Mouse (Mus musculus): ENCODE measurements around the gene Gm12394. TPM values are rescaled to one million over a fixed set of nuclear protein-coding genes. Genes with fewer than 3 reads are reported as not detected.
"Not testable (repeated sequence)": the region's sequence is repeated elsewhere in the genome, so short reads cannot be mapped to it uniquely, and the experiment has no call there.

Gene Gm12394
- polyA plus RNA-seq, 1 experiment from 2014 or later, result 0.04 TPM

- DNase-seq (ENCODE audit: low spot score), result not testable (repeated sequence)
These were observed 6.9 kb upstream of the Gm12394 start for GRCm38 (mm10) chr4:42863487-42863886.

- DNase-seq (ENCODE audit: low spot score), result not testable (repeated sequence)
These were observed 3.9 kb upstream of the Gm12394 start for GRCm38 (mm10) chr4:42860483-42860882.

GRCm38 (mm10) chr4:42853788-42854187, 2.8 kb downstream of the Gm12394 start, which contains the start of gene Fam205a1:
Fam205a1 (minus strand) TSS chr4:42853888.
- not testable (repeated sequence) for DNase-seq (ENCODE audit: low spot score)

GRCm38 (mm10) chr4:42773893-42774292, 82.7 kb downstream of the Gm12394 start, which contains the start of gene Ccl21a:
Ccl21a (minus strand) TSS chr4:42773993.
- not testable (repeated sequence) for DNase-seq (ENCODE audit: low spot score)

- DNase-seq (ENCODE audit: low spot score), result not testable (repeated sequence)
These were observed 100.1 kb downstream of the Gm12394 start, which contains the start of gene Ccl19 for GRCm38 (mm10) chr4:42756477-42756876. Ccl19 (minus strand) TSS chr4:42756577.

GRCm38 (mm10) chr4:42735245-42735644, 121.3 kb downstream of the Gm12394 start, which contains the start of gene 4930578G10Rik:
4930578G10Rik (plus strand) TSS chr4:42735545.
- not testable (repeated sequence) for DNase-seq (ENCODE audit: low spot score)

Other genes with a start within 250 kb of the Gm12394 start
- gene Gm10591, start 244.6 kb downstream of the Gm12394 start, polyA plus RNA-seq (2015; fragmentation: Nextera tagmentation; extraction: Ambion mirVana), result not detected in 2 replicates
- gene Gm2564, start 227.1 kb downstream of the Gm12394 start, polyA plus RNA-seq (2015; fragmentation: Nextera tagmentation; extraction: Ambion mirVana), result 18.8 and 20.8 TPM in 2 replicates
- gene Ccl27b, start 201.5 kb downstream of the Gm12394 start, polyA plus RNA-seq (2015; fragmentation: Nextera tagmentation; extraction: Ambion mirVana), result 16.4 TPM in 1 of 2 replicates, not detected in the other
- 0.23 and 0.30 TPM in 2 replicates for gene Il11ra2, start 194.9 kb downstream of the Gm12394 start, polyA plus RNA-seq (2015; fragmentation: Nextera tagmentation; extraction: Ambion mirVana)
- gene 4930578G10Rik, start 121.2 kb downstream of the Gm12394 start, polyA plus RNA-seq (2015; fragmentation: Nextera tagmentation; extraction: Ambion mirVana), result not detected in 2 replicates
- gene Ccl19, start 100.2 kb downstream of the Gm12394 start, polyA plus RNA-seq (2015; fragmentation: Nextera tagmentation; extraction: Ambion mirVana), result 16.2 and 22.5 TPM in 2 replicates
- 410 and 451 TPM in 2 replicates for gene Ccl21a, start 82.8 kb downstream of the Gm12394 start, polyA plus RNA-seq (2015; fragmentation: Nextera tagmentation; extraction: Ambion mirVana)
- not detected in 2 replicates for gene Fam205a1, start 2.9 kb downstream of the Gm12394 start, polyA plus RNA-seq (2015; fragmentation: Nextera tagmentation; extraction: Ambion mirVana)
- gene Fam205c, start 17.5 kb upstream of the Gm12394 start, polyA plus RNA-seq (2015; fragmentation: Nextera tagmentation; extraction: Ambion mirVana), result 0.14 TPM in 1 of 2 replicates, not detected in the other
- gene Phf24, start 59.9 kb upstream of the Gm12394 start, polyA plus RNA-seq (2015; fragmentation: Nextera tagmentation; extraction: Ambion mirVana), result 0.12 and 0.39 TPM in 2 replicates
- gene Dnajb5, start 93.0 kb upstream of the Gm12394 start, polyA plus RNA-seq (2015; fragmentation: Nextera tagmentation; extraction: Ambion mirVana), result 2.8 and 3.3 TPM in 2 replicates
- gene 1700022I11Rik, start 112.8 kb upstream of the Gm12394 start, polyA plus RNA-seq (2015; fragmentation: Nextera tagmentation; extraction: Ambion mirVana), result 0.38 and 0.40 TPM in 2 replicates
- gene Vcp, start 143.7 kb upstream of the Gm12394 start, polyA plus RNA-seq (2015; fragmentation: Nextera tagmentation; extraction: Ambion mirVana), result 371 and 396 TPM in 2 replicates
- gene Fancg, start 153.7 kb upstream of the Gm12394 start, polyA plus RNA-seq (2015; fragmentation: Nextera tagmentation; extraction: Ambion mirVana), result 20.1 and 23.9 TPM in 2 replicates
- gene Pigo, start 169.0 kb upstream of the Gm12394 start, polyA plus RNA-seq (2015; fragmentation: Nextera tagmentation; extraction: Ambion mirVana), result 17.0 and 18.3 TPM in 2 replicates
- 207 and 226 TPM in 2 replicates for gene Stoml2, start 174.9 kb upstream of the Gm12394 start, polyA plus RNA-seq (2015; fragmentation: Nextera tagmentation; extraction: Ambion mirVana)
- 2.4 and 3.0 TPM in 2 replicates for gene Fam214b, start 189.4 kb upstream of the Gm12394 start, polyA plus RNA-seq (2015; fragmentation: Nextera tagmentation; extraction: Ambion mirVana)
- gene Unc13b, start 202.2 kb upstream of the Gm12394 start, polyA plus RNA-seq (2015; fragmentation: Nextera tagmentation; extraction: Ambion mirVana), result 0.15 and 0.29 TPM in 2 replicates

Measured in thymus, postnatal 0 days (tissue).